Comparison of ENCODE assay signal across 10 mouse cellular contexts in genomic region chr3:88615117-88615516, GRCm38 (mm10). TPM values are rescaled to one million over a fixed set of nuclear protein-coding genes. Genes with fewer than 3 reads are reported as not detected.
DNase-seq lines count a peak whose midpoint lies in the region; ATAC-seq lines count a peak whose summit lies in the region.
"Had no signal": no experiment of that assay in that cellular context is flagged by ENCODE, and none has a peak within 500 bp of the region (broad histone marks: within the 10 kb centered on the region; RNA-seq: fewer than 3 reads in every experiment).

No protein-coding gene starts in this region.

- no peak for ATAC-seq in forebrain, embryonic 15.5 days (replicated peaks)
- peak; percentile 81 for ATAC-seq in intestine, embryonic 16.5 days
- ATAC-seq in limb, embryonic 12.5 days (ENCODE audit: insufficient number of reproducible peaks, insufficient read depth, low FRiP score, low TSS enrichment, low read depth), result no peak

- no peaks in the 10 kb centered on the region for H3K36me3 ChIP-seq in forebrain, embryonic 10.5 days (replicated peaks)
- no peaks in the 10 kb centered on the region for H3K36me3 ChIP-seq in forebrain, embryonic 15.5 days
- H3K36me3 ChIP-seq in intestine, embryonic 16.5 days (ENCODE audit: control insufficient read depth, insufficient read depth, low read length), result no peaks in the 10 kb centered on the region
- H3K36me3 ChIP-seq in limb, embryonic 12.5 days, result no peaks in the 10 kb centered on the region

- H3K4me2 ChIP-seq in forebrain, embryonic 15.5 days (replicated peaks), result no peak overlapping the region
- H3K4me2 ChIP-seq in intestine, embryonic 16.5 days (ENCODE audit: low read depth, low read length), result no peak overlapping the region
- peak overlapping the region; percentile 4; the same call in 1 of the 2 replicates for H3K4me2 ChIP-seq in limb, embryonic 12.5 days
- H3K4me2 ChIP-seq: midbrain, embryonic 11.5 days had no signal

- no peak overlapping the region for H3K9ac ChIP-seq in forebrain, embryonic 15.5 days (replicated peaks)
- 0 out of 2 replicates have a peak overlapping the region, but pooled peaks have one; percentile 3 for H3K9ac ChIP-seq in intestine, embryonic 16.5 days (ENCODE audit: low read depth, low read length)
- H3K9ac ChIP-seq in limb, embryonic 12.5 days (replicated peaks), result no peak overlapping the region

- H3K4me1 ChIP-seq in forebrain, embryonic 10.5 days, result peaks cover 33% of the 10 kb centered on the region
- peaks cover 14% of the 10 kb centered on the region for H3K4me1 ChIP-seq in forebrain, embryonic 15.5 days
- H3K4me1 ChIP-seq in intestine, embryonic 16.5 days (ENCODE audit: control insufficient read depth, insufficient read depth, low read length), result peaks cover 15% of the 10 kb centered on the region
- peaks cover 5% of the 10 kb centered on the region for H3K4me1 ChIP-seq in limb, embryonic 12.5 days (replicated peaks)

- peak overlapping the region; percentile 26 for H3K27ac ChIP-seq in forebrain, embryonic 10.5 days
- no peak overlapping the region for H3K27ac ChIP-seq in forebrain, embryonic 15.5 days (replicated peaks)
- no peak overlapping the region for H3K27ac ChIP-seq in intestine, embryonic 16.5 days (ENCODE audit: low read length)
- no peak overlapping the region; the same call in 1 of the 2 replicates for H3K27ac ChIP-seq in limb, embryonic 12.5 days

- H3K27me3 ChIP-seq in forebrain, embryonic 10.5 days (ENCODE audit: poor library complexity, severe bottlenecking), result peaks cover 14% of the 10 kb centered on the region; the same call in 1 of the 2 replicates
- no peaks in the 10 kb centered on the region for H3K27me3 ChIP-seq in forebrain, embryonic 15.5 days
- no peaks in the 10 kb centered on the region for H3K27me3 ChIP-seq in intestine, embryonic 16.5 days (replicated peaks; ENCODE audit: control insufficient read depth, insufficient read depth, low read length)
- peaks cover 9% of the 10 kb centered on the region; the same call in 1 of the 2 replicates for H3K27me3 ChIP-seq in limb, embryonic 12.5 days

- DNase-seq in forebrain, embryonic 10.5 days (ENCODE audit: extremely low spot score, low spot score), result no peak
- DNase-seq in ES-CJ7 (ENCODE audit: low read depth, low spot score), result peak; percentile 64
- no peak for DNase-seq in thymus, postnatal 4 days
- no peak for DNase-seq in thymus, postnatal 0 days (ENCODE audit: low spot score)
- no peak for DNase-seq in spleen, postnatal 36 days (ENCODE audit: low spot score in 2 of 2)
- DNase-seq: left cerebral cortex, postnatal 4 days had no signal

- peak overlapping the region; percentile 9; the same call in 1 of the 2 replicates for H3K4me3 ChIP-seq in forebrain, embryonic 10.5 days
- no peak overlapping the region for H3K4me3 ChIP-seq in forebrain, embryonic 15.5 days
- H3K4me3 ChIP-seq in intestine, embryonic 16.5 days (ENCODE audit: low read length), result no peak overlapping the region
- H3K4me3 ChIP-seq in limb, embryonic 12.5 days (replicated peaks), result no peak overlapping the region

- no peaks in the 10 kb centered on the region for H3K9me3 ChIP-seq in forebrain, embryonic 10.5 days
- H3K9me3 ChIP-seq in forebrain, embryonic 15.5 days, result no peaks in the 10 kb centered on the region
- no peaks in the 10 kb centered on the region for H3K9me3 ChIP-seq in intestine, embryonic 16.5 days (ENCODE audit: control insufficient read depth, low read length)
- no peaks in the 10 kb centered on the region for H3K9me3 ChIP-seq in limb, embryonic 12.5 days

- WGBS in forebrain, embryonic 10.5 days, result 58% methylated on average over 5 of the region's 5 CpGs
- 76% methylated on average over 5 of the region's 5 CpGs for WGBS in forebrain, embryonic 15.5 days
- WGBS in intestine, embryonic 16.5 days, result 62% methylated on average over 5 of the region's 5 CpGs
- WGBS in limb, embryonic 12.5 days, result 45% methylated on average over 5 of the region's 5 CpGs

RNA-seq across cellular contexts. Expression of gene Arhgef2, which starts 9.4 kb away (rescaled TPM):
- polyA plus RNA-seq in forebrain, embryonic 10.5 days (2016; fragmentation: Nextera tagmentation; extraction: Ambion mirVana), result 79.3 and 92.6 TPM in 2 replicates
- polyA plus RNA-seq in forebrain, embryonic 15.5 days (2015; fragmentation: Nextera tagmentation; extraction: Ambion mirVana), result 192 and 193 TPM in 2 replicates
- polyA plus RNA-seq in intestine, embryonic 16.5 days (2015; fragmentation: Nextera tagmentation; extraction: Ambion mirVana), result 41.5 and 43.7 TPM in 2 replicates
- polyA plus RNA-seq in limb, embryonic 12.5 days (2016; fragmentation: Nextera tagmentation; extraction: Ambion mirVana), result 122 and 123 TPM in 2 replicates
- 64.2 and 94.5 TPM in 2 replicates for polyA plus RNA-seq in thymus, postnatal 0 days (2015; fragmentation: Nextera tagmentation; extraction: Ambion mirVana)

RNA-seq across cellular contexts. Expression of gene Rxfp4, which starts 37.8 kb away (rescaled TPM):
- polyA plus RNA-seq in forebrain, embryonic 10.5 days (2016; fragmentation: Nextera tagmentation; extraction: Ambion mirVana), result not detected in 2 replicates
- not detected in 2 replicates for polyA plus RNA-seq in forebrain, embryonic 15.5 days (2015; fragmentation: Nextera tagmentation; extraction: Ambion mirVana)
- not detected in 2 replicates for polyA plus RNA-seq in intestine, embryonic 16.5 days (2015; fragmentation: Nextera tagmentation; extraction: Ambion mirVana)
- polyA plus RNA-seq in limb, embryonic 12.5 days (2016; fragmentation: Nextera tagmentation; extraction: Ambion mirVana), result not detected in 2 replicates
- polyA plus RNA-seq in thymus, postnatal 0 days (2015; fragmentation: Nextera tagmentation; extraction: Ambion mirVana), result not detected in 2 replicates

RNA-seq across cellular contexts. Expression of gene Ssr2, which starts 39.4 kb away (rescaled TPM):
- polyA plus RNA-seq in forebrain, embryonic 10.5 days (2016; fragmentation: Nextera tagmentation; extraction: Ambion mirVana), result 174 and 188 TPM in 2 replicates
- polyA plus RNA-seq in forebrain, embryonic 15.5 days (2015; fragmentation: Nextera tagmentation; extraction: Ambion mirVana), result 133 and 134 TPM in 2 replicates
- 371 and 377 TPM in 2 replicates for polyA plus RNA-seq in intestine, embryonic 16.5 days (2015; fragmentation: Nextera tagmentation; extraction: Ambion mirVana)
- 184 and 190 TPM in 2 replicates for polyA plus RNA-seq in limb, embryonic 12.5 days (2016; fragmentation: Nextera tagmentation; extraction: Ambion mirVana)
- polyA plus RNA-seq in thymus, postnatal 0 days (2015; fragmentation: Nextera tagmentation; extraction: Ambion mirVana), result 206 and 212 TPM in 2 replicates
